Mouse (Mus musculus): ENCODE results near the gene Adam33. TPM values are rescaled to one million over a fixed set of nuclear protein-coding genes. Genes with fewer than 3 reads are reported as not detected.
"Not testable (repeated sequence)": the region's sequence is repeated elsewhere in the genome, so short reads cannot be mapped to it uniquely, and the experiment has no call there.

Gene Adam33
- polyA plus RNA-seq, 1 experiment: 3.3 TPM

- Histone ChIP-seq H3K27me3 (replicated peaks; ENCODE audit: control insufficient read depth, insufficient read depth, low read length) (no peaks in the 10 kb centered on the region), H3K4me3 (ENCODE audit: insufficient read depth, low read depth, low read length) (no peak overlapping the region), H3K36me3 (ENCODE audit: control insufficient read depth, insufficient read depth, low read length) (no peaks in the 10 kb centered on the region), H3K4me1 (ENCODE audit: control insufficient read depth, insufficient read depth, low read length) (no peaks in the 10 kb centered on the region), H3K27ac (ENCODE audit: insufficient read depth, low read depth, low read length) (no peak overlapping the region)
- WGBS: 86% methylated on average over 5 of the region's 5 CpGs
- DNase-seq: no peak
- TF ChIP-seq POLR2A (IDR thresholded peaks at IDR 0.05; ENCODE audit: low read depth, low read length) (no peak), CTCF (conservative IDR thresholded peaks at IDR 0.05; ENCODE audit: insufficient read depth, insufficient read length, low read depth, low read length) (no peak)
These were observed 24.9 kb downstream of the Adam33 start for GRCm38 (mm10) chr2:131038675-131039074.

- DNase-seq: no peak
- no peaks in the 10 kb centered on the region for H3K27me3 ChIP-seq (replicated peaks; ENCODE audit: control insufficient read depth, insufficient read depth, low read length)
- H3K4me1 ChIP-seq (ENCODE audit: control insufficient read depth, insufficient read depth, low read length): no peaks in the 10 kb centered on the region
- no peaks in the 10 kb centered on the region for H3K36me3 ChIP-seq (ENCODE audit: control insufficient read depth, insufficient read depth, low read length)
- WGBS: 90% methylated on average over 6 of the region's 6 CpGs
- TF ChIP-seq POLR2A (IDR thresholded peaks at IDR 0.05; ENCODE audit: low read depth, low read length) (no peak), CTCF (conservative IDR thresholded peaks at IDR 0.05; ENCODE audit: insufficient read depth, insufficient read length, low read depth, low read length) (no peak)
- no peak overlapping the region for H3K27ac ChIP-seq (ENCODE audit: insufficient read depth, low read depth, low read length)
- no peak overlapping the region for H3K4me3 ChIP-seq (ENCODE audit: insufficient read depth, low read depth, low read length)
These were observed 25.4 kb downstream of the Adam33 start for GRCm38 (mm10) chr2:131038197-131038596.

GRCm38 (mm10) chr2:131037226-131037990 is 26.2 kb downstream of the Adam33 start:
- no peaks in the 10 kb centered on the region for H3K4me1 ChIP-seq (ENCODE audit: control insufficient read depth, insufficient read depth, low read length)
- WGBS: 34% methylated on average over 17 of the region's 17 CpGs
- DNase-seq: peak; percentile 39
- no peak overlapping the region for H3K4me3 ChIP-seq (ENCODE audit: insufficient read depth, low read depth, low read length)
- no peak for TF ChIP-seq POLR2A (IDR thresholded peaks at IDR 0.05; ENCODE audit: low read depth, low read length)
- no peak for TF ChIP-seq CTCF (conservative IDR thresholded peaks at IDR 0.05; ENCODE audit: insufficient read depth, insufficient read length, low read depth, low read length)
- no peaks in the 10 kb centered on the region for H3K27me3 ChIP-seq (replicated peaks; ENCODE audit: control insufficient read depth, insufficient read depth, low read length)
- no peaks in the 10 kb centered on the region for H3K36me3 ChIP-seq (ENCODE audit: control insufficient read depth, insufficient read depth, low read length)
- no peak overlapping the region for H3K27ac ChIP-seq (ENCODE audit: insufficient read depth, low read depth, low read length)

- Histone ChIP-seq H3K4me1 (ENCODE audit: control insufficient read depth, insufficient read depth, low read length) (no peaks in the 10 kb centered on the region), H3K27ac (ENCODE audit: insufficient read depth, low read depth, low read length) (no peak overlapping the region), H3K27me3 (replicated peaks; ENCODE audit: control insufficient read depth, insufficient read depth, low read length) (no peaks in the 10 kb centered on the region), H3K36me3 (ENCODE audit: control insufficient read depth, insufficient read depth, low read length) (no peaks in the 10 kb centered on the region), H3K4me3 (ENCODE audit: insufficient read depth, low read depth, low read length) (no peak overlapping the region)
- TF ChIP-seq POLR2A (IDR thresholded peaks at IDR 0.05; ENCODE audit: low read depth, low read length) (no peak), CTCF (conservative IDR thresholded peaks at IDR 0.05; ENCODE audit: insufficient read depth, insufficient read length, low read depth, low read length) (no peak)
- DNase-seq: no peak
These were observed 26.9 kb downstream of the Adam33 start for GRCm38 (mm10) chr2:131036757-131037156.

GRCm38 (mm10) chr2:131036343-131036742 is 27.3 kb downstream of the Adam33 start:
- H3K4me1 ChIP-seq (ENCODE audit: control insufficient read depth, insufficient read depth, low read length): no peaks in the 10 kb centered on the region
- H3K4me3 ChIP-seq (ENCODE audit: insufficient read depth, low read depth, low read length): no peak overlapping the region
- no peaks in the 10 kb centered on the region for H3K27me3 ChIP-seq (replicated peaks; ENCODE audit: control insufficient read depth, insufficient read depth, low read length)
- no peak for DNase-seq
- 92% methylated on average over 2 of the region's 2 CpGs for WGBS
- TF ChIP-seq CTCF (conservative IDR thresholded peaks at IDR 0.05; ENCODE audit: insufficient read depth, insufficient read length, low read depth, low read length) (no peak), POLR2A (IDR thresholded peaks at IDR 0.05; ENCODE audit: low read depth, low read length) (no peak)
- H3K27ac ChIP-seq (ENCODE audit: insufficient read depth, low read depth, low read length): no peak overlapping the region
- no peaks in the 10 kb centered on the region for H3K36me3 ChIP-seq (ENCODE audit: control insufficient read depth, insufficient read depth, low read length)

- not testable (repeated sequence) for H3K36me3 ChIP-seq (ENCODE audit: control insufficient read depth, insufficient read depth, low read length); H3K4me1 ChIP-seq (ENCODE audit: control insufficient read depth, insufficient read depth, low read length); H3K27ac ChIP-seq (ENCODE audit: insufficient read depth, low read depth, low read length); H3K27me3 ChIP-seq (replicated peaks; ENCODE audit: control insufficient read depth, insufficient read depth, low read length); H3K4me3 ChIP-seq (ENCODE audit: insufficient read depth, low read depth, low read length); DNase-seq
- 62% methylated on average over 1 of the region's 1 CpGs for WGBS
These were observed 32.2 kb downstream of the Adam33 start for GRCm38 (mm10) chr2:131031406-131031805.

- no peak for DNase-seq
- WGBS: 92% methylated on average over 1 of the region's 1 CpGs
- Histone ChIP-seq H3K27ac (ENCODE audit: insufficient read depth, low read depth, low read length) (no peak overlapping the region), H3K4me3 (ENCODE audit: insufficient read depth, low read depth, low read length) (no peak overlapping the region), H3K4me1 (ENCODE audit: control insufficient read depth, insufficient read depth, low read length) (no peaks in the 10 kb centered on the region), H3K36me3 (ENCODE audit: control insufficient read depth, insufficient read depth, low read length) (no peaks in the 10 kb centered on the region; the same call in 1 of the 2 replicates), H3K27me3 (replicated peaks; ENCODE audit: control insufficient read depth, insufficient read depth, low read length) (no peaks in the 10 kb centered on the region)
- TF ChIP-seq POLR2A (IDR thresholded peaks at IDR 0.05; ENCODE audit: low read depth, low read length) (no peak), CTCF (conservative IDR thresholded peaks at IDR 0.05; ENCODE audit: insufficient read depth, insufficient read length, low read depth, low read length) (no peak)
These were observed 32.6 kb downstream of the Adam33 start for GRCm38 (mm10) chr2:131030998-131031397.

Measured in kidney, adult 2 months (tissue).